Mouse (Mus musculus): Measurements from ENCODE around the gene Nr1i3.

- TF ChIP-seq POLR2A (IDR thresholded peaks at IDR 0.05; ENCODE audit: insufficient read depth, low read length) (no peak), CTCF (IDR thresholded peaks at IDR 0.05; ENCODE audit: low read depth, low read length) (no peak)
Observed at GRCm38 (mm10) chr1:171226780-171227179, 13.0 kb downstream of the Nr1i3 start.
